Mouse (Mus musculus) forebrain, embryonic 14.5 days (tissue): ENCODE data around the gene Cul4a. TPM values are rescaled to one million over a fixed set of nuclear protein-coding genes. Genes with fewer than 3 reads are reported as not detected.

Experiments
- ATAC-seq: fragments of 200-750 bp; cut with Nextera tagmentation; 2 replicates; pipeline ENCODE4 v1.8.0; 2017; ENCODE audit warnings: mild to moderate bottlenecking, moderate library complexity
- DNase-seq: peaks from one replicate; pipeline ENCODE4 v3.0.0-alpha.2; 2015; ENCODE audit warnings: low spot score
- H3K27ac ChIP-seq: fragments of 300-500 bp; sonication (generic); 2 replicates; pipeline ENCODE4 v1.5.1; 2014; ENCODE audit warnings: low read depth, mild to moderate bottlenecking, control low read depth, low read length, moderate library complexity
- H3K27me3 ChIP-seq: fragments of 300-500 bp; sonication (generic); replicated peaks from 2 replicates; pipeline ENCODE4 v1.6.1; 2014; ENCODE audit warnings: low read length, control low read depth, mixed read lengths; ENCODE audit not compliant: control insufficient read depth, insufficient read depth
- H3K36me3 ChIP-seq: fragments of 300-500 bp; sonication (generic); 2 replicates; pipeline ENCODE4 v1.6.1; 2014; ENCODE audit warnings: low read length, control low read depth; ENCODE audit not compliant: control insufficient read depth, insufficient read depth
- H3K4me1 ChIP-seq: fragments of 300-500 bp; sonication (generic); 2 replicates; pipeline ENCODE4 v1.6.1; 2014; ENCODE audit warnings: antibody characterized with exemption, low read length, control low read depth; ENCODE audit not compliant: control insufficient read depth, insufficient read depth
- H3K4me2 ChIP-seq: fragments of 300-500 bp; sonication (generic); 2 replicates; pipeline ENCODE4 v1.6.1; 2014; ENCODE audit warnings: mild to moderate bottlenecking, control low read depth, low read length
- H3K4me3 ChIP-seq: fragments of 300-500 bp; sonication (generic); 2 replicates; pipeline ENCODE4 v1.5.1; 2014; ENCODE audit warnings: low read depth, low read length, control low read depth
- H3K9ac ChIP-seq: fragments of 300-500 bp; sonication (generic); 2 replicates; pipeline ENCODE4 v1.6.1; 2014; ENCODE audit warnings: mild to moderate bottlenecking, low read length, control low read depth, moderate library complexity
- H3K9me3 ChIP-seq: fragments of 300-500 bp; sonication (generic); replicated peaks from 2 replicates; pipeline ENCODE4 v1.6.1; 2016; ENCODE audit warnings: low read length, control low read depth, mixed read lengths; ENCODE audit not compliant: control insufficient read depth
- WGBS: fragments of 180-500 bp; shearing (Covaris S2); extraction: QIAGEN DNeasy Blood & Tissue Kit; methylation state at CpG from one replicate; pipeline ENCODE4 v1.1.7; 2014; 5-methylcytosine and 5-hydroxymethylcytosine counted together
- polyA plus RNA-seq: library from polyadenylated mRNA; unstranded; fragments of >200 nt; fragmentation: Nextera tagmentation; extraction: Ambion mirVana; gene quantifications from 2 replicates; pipeline ENCODE4 v1.2.1, GENCODE M21; 2014

The Cul4a gene
- polyA plus RNA-seq, 1 experiment from 2014 or later = 66.4 TPM

DNA sequence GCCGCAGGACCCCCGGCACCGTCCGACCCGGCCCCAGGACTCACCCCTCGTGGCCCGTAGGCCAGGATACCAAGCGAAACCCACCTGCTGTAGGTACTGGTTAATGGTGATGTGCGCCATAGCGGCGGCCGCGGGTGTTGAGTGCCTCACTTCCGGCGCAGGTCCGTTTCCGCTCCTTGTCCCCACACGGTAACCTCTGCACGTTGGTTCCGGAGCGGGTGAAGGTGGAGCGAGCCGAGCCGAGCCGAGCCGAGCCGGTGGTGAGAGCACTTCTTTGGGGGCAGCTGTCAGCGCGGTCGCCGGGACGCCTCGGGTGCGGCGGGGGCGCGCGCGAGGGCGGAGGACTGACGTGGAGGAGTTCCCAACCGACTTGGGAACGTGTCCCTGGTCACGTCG, 732 bp upstream of the Cul4a start:
- Histone ChIP-seq H3K9me3 (no peaks in the 10 kb centered on the region), H3K4me3 (peak overlapping the region; percentile 98), H3K27ac (peak overlapping the region; percentile 91), H3K9ac (peak overlapping the region; percentile 87), H3K4me1 (peaks cover 11% of the 10 kb centered on the region), H3K36me3 (0 out of 2 replicates have a peak, but pooled peaks cover 8% of the 10 kb centered on the region), H3K27me3 (no peaks in the 10 kb centered on the region), H3K4me2 (peak overlapping the region; percentile 94)
- under 1% methylated on average over 42 of the region's 45 CpGs for WGBS
- DNase-seq (peak; percentile 90), ATAC-seq (peak; percentile 79)

DNA sequence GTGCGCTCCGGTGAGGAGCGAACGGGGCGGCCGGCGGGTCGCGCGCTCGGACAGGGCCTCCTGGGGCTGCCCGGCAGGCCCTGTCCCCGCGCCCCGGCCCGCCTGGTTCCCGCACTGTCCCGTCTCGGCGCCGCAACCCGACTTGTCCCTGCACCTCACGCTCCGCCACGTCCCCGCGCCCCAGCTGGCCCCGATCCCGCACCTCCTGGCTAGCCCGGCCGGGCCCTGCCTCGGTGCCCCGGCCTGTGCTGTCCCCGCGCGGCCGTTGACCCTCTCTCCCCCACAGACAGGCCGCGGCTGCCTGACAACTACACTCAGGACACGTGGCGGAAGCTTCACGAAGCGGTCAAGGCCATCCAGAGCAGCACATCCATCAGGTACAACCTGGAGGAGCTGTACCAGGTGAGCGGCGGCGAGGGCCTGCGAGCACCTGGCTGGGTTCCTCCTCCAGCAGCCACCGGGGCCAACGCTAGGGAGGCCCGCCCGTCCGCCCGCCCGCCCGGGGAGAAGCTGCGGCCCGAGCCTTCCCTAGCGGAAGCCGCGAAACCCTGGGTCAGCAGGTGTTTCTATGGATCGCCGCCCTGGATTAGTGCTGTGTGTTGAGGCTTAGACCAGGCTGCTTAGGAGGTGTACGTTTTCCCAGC, 609 bp downstream of the Cul4a start:
- ATAC-seq = peak; percentile 51
- Histone ChIP-seq H3K36me3 (no peaks in the 10 kb centered on the region), H3K9ac (peak overlapping the region; percentile 92), H3K4me2 (peak overlapping the region; percentile 94), H3K27me3 (no peaks in the 10 kb centered on the region), H3K27ac (peak overlapping the region; percentile 91), H3K9me3 (no peaks in the 10 kb centered on the region), H3K4me1 (peaks cover 11% of the 10 kb centered on the region), H3K4me3 (peak overlapping the region; percentile 98)
- WGBS = under 1% methylated on average over 58 of the region's 63 CpGs
- peak; percentile 8 for DNase-seq

DNA sequence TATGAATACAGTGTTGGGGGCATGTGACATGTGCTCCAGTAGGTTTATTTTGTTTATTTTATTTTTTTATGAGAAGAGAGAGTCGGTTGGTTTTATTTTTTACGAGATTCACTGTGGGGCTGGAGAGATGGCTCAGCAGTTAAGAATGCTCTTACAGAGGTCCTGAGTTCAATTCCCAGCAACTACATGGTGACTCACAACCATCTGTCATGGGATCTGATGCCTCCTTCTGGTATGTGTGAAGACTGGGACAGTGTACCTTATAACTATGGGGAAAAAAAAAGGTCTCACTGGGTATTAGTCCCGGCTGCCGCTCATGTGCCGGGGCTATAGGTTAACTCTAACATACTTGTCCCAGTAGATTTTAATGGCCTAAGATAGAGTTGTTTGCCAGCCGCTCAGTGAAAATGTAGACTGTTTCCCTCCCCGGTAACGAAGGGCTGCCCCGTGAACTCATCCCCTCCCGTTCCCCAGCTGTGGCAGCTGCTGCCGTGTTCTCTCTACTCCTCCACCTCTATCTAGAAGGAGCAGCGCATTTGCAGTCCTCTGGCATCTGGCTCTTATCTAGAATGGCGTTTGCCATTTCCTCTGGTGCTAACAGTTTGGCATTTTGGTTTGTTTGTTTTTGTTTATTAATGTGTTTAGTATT, 2.7 kb downstream of the Cul4a start:
- no peaks in the 10 kb centered on the region for H3K27me3 ChIP-seq
- H3K4me1 ChIP-seq = peaks cover 11% of the 10 kb centered on the region
- no peak overlapping the region for H3K4me3 ChIP-seq
- H3K9ac ChIP-seq = no peak overlapping the region
- no peak for DNase-seq
- no peaks in the 10 kb centered on the region for H3K36me3 ChIP-seq
- H3K9me3 ChIP-seq = no peaks in the 10 kb centered on the region
- H3K4me2 ChIP-seq = no peak overlapping the region
- no peak overlapping the region for H3K27ac ChIP-seq
- ATAC-seq = no peak
- 89% methylated on average over 13 of the region's 13 CpGs for WGBS

DNA sequence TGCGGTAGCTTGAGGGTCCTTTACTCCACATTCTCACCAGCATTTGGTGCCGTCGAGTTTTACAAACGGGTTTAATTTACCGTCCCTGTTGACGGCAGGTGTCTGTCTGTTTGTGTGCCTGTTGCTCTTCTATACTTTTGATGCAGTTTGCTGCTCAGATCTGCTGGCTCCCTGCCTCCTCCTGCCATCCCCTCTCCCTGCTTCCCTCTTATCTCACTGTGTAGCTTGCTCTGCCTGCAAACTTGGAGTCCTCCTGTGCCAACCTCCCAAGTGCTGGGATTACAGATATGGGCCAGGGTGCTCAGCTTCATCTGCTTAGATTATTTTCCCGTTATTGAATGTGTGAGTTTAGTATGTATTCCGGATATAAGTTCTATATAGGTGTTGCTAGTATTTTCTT, 3.5 kb downstream of the Cul4a start:
- Histone ChIP-seq H3K36me3 (no peaks in the 10 kb centered on the region; the same call in 1 of the 2 replicates), H3K27ac (no peak overlapping the region), H3K4me3 (no peak overlapping the region), H3K4me2 (no peak overlapping the region), H3K4me1 (peaks cover 5% of the 10 kb centered on the region), H3K27me3 (no peaks in the 10 kb centered on the region), H3K9me3 (no peaks in the 10 kb centered on the region), H3K9ac (no peak overlapping the region)
- ATAC-seq (no peak), DNase-seq (no peak)
- WGBS = 90% methylated on average over 8 of the region's 8 CpGs

DNA sequence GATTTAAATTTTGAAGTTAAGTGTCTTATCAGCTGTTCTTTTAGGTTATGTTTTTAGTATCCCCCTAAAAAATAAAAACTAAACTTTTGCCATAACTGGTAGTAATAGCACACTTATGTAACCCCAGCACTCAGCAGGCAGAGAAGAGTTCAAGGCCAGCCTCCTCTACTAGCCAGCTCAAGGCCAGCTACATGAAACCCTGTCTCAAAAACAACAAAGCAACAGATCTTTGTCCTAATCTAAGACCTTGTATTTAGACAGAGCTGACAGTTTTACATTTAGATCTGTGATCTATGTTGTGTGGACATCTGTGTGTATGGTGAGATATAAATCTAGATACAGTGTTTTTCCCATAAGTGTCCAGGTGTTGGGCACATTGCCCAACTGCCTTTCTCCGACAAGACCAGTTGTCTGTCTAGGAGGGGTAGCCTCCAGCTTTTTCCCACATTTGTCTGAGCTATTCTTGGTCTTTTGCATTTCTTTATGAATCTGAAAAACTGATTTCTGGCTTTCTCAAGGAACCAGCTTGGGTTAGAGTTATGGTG, 4.1 kb downstream of the Cul4a start:
- Histone ChIP-seq H3K27me3 (no peaks in the 10 kb centered on the region), H3K4me2 (no peak overlapping the region), H3K4me3 (no peak overlapping the region), H3K4me1 (peaks cover 3% of the 10 kb centered on the region; the same call in 1 of the 2 replicates), H3K27ac (no peak overlapping the region), H3K9ac (no peak overlapping the region), H3K36me3 (no peaks in the 10 kb centered on the region; the same call in 1 of the 2 replicates), H3K9me3 (no peaks in the 10 kb centered on the region)
- ATAC-seq = no peak
- WGBS = 83% methylated on average over 1 of the region's 1 CpGs
- DNase-seq = no peak

DNA sequence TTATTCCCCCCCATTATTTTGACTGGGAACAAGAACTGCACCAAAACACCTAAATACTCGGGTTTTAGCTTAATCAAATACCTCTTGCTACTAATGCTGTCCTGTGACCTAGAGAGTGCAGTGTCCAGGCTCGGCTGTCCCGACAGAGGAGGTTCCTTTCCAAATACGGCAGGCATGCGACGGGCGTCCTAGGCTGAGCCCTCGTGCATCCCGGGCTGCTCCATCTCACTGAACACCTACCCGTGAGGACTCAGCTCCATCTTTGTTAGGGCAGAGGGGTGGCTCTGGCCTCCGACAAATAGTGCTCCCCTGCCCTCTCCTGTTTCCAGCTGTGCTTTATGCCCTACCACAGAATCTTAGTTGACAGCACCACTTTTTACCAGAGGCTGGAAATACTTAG, 6.5 kb downstream of the Cul4a start:
- DNase-seq (no peak), ATAC-seq (no peak)
- Histone ChIP-seq H3K9me3 (no peaks in the 10 kb centered on the region), H3K9ac (no peak overlapping the region), H3K36me3 (peaks cover 6% of the 10 kb centered on the region; the same call in 1 of the 2 replicates), H3K4me1 (no peaks in the 10 kb centered on the region), H3K27ac (no peak overlapping the region), H3K4me3 (no peak overlapping the region), H3K4me2 (no peak overlapping the region), H3K27me3 (no peaks in the 10 kb centered on the region)
- 93% methylated on average over 11 of the region's 11 CpGs for WGBS

DNA sequence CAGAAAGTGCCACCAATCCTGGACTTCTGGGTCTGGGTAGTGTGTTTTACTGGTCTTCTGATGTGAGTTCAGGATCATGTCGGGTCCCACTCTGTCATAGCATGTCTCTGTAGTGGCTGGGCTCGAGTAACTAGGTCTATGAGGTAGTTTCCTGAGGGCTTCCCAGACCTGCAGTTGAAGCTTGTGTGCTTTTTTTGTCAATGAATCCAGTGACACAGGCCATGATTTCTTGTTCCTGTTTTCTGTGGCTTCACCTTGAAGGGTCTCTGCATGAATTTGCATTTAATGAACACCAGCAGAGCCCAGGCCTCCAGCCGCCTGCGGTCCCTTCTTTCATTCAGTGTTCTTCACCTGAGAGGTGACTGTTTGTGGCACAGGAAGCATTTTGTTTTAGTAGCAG, 7.8 kb downstream of the Cul4a start:
- ATAC-seq = no peak
- Histone ChIP-seq H3K27me3 (no peaks in the 10 kb centered on the region), H3K4me3 (no peak overlapping the region), H3K27ac (no peak overlapping the region), H3K9me3 (no peaks in the 10 kb centered on the region), H3K4me2 (no peak overlapping the region), H3K9ac (no peak overlapping the region), H3K4me1 (no peaks in the 10 kb centered on the region), H3K36me3 (peaks cover 12% of the 10 kb centered on the region; the same call in 1 of the 2 replicates)
- DNase-seq = no peak
- 90% methylated on average over 4 of the region's 4 CpGs for WGBS

DNA sequence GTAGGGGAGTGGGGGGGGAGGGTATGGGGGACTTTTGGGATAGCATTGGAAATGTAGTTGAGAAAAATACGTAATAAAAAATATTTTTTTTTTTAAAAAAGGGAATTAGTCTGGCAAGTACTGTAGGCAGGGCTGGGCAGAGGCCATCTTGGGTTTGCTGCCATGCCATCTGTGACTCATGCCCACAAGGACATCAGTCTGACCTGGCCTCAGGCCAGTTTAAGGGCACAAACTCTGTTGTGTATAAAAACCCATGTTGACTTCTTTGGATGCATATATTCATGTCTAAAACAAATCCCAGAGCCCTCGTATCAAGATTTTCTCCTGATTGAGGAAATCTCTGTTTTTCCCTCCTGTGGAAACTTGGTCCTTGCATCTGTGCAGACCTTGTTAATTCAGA, 11.7 kb downstream of the Cul4a start:
- Histone ChIP-seq H3K36me3 (peaks cover 35% of the 10 kb centered on the region), H3K27ac (no peak overlapping the region), H3K27me3 (no peaks in the 10 kb centered on the region), H3K4me1 (no peaks in the 10 kb centered on the region), H3K4me3 (no peak overlapping the region), H3K9me3 (no peaks in the 10 kb centered on the region), H3K9ac (no peak overlapping the region), H3K4me2 (no peak overlapping the region)
- WGBS = 88% methylated on average over 2 of the region's 2 CpGs
- ATAC-seq (no peak), DNase-seq (no peak)

DNA sequence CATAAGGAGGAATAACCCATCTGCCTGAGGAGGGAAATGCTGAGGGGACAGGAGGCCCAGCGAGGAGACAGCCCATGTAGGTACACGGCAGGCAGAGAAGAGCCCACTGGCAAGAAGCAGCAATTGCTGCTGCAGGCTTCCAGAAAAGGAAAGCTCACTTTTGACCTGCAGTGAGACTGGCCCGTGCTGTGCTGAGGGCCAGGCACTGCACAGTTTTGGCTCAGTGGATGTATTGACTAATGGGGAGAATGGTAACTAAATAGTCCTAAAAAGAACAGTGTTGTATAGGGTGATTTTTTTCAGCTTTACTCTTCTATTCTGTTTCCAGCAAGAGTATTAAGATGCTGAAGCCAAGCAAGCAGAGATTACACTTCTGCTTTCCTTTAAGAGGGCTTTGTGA, 13.1 kb downstream of the Cul4a start:
- H3K27me3 ChIP-seq = no peaks in the 10 kb centered on the region
- H3K36me3 ChIP-seq = peaks cover 46% of the 10 kb centered on the region
- H3K4me1 ChIP-seq = no peaks in the 10 kb centered on the region
- 90% methylated on average over 3 of the region's 3 CpGs for WGBS
- H3K9me3 ChIP-seq = no peaks in the 10 kb centered on the region
- no peak for DNase-seq
- H3K9ac ChIP-seq = no peak overlapping the region
- no peak overlapping the region for H3K4me2 ChIP-seq
- ATAC-seq = no peak
- H3K27ac ChIP-seq = no peak overlapping the region
- H3K4me3 ChIP-seq = no peak overlapping the region
